Mouse (Mus musculus): ENCODE data around the gene Ppfia4.

Gene Ppfia4

DNA sequence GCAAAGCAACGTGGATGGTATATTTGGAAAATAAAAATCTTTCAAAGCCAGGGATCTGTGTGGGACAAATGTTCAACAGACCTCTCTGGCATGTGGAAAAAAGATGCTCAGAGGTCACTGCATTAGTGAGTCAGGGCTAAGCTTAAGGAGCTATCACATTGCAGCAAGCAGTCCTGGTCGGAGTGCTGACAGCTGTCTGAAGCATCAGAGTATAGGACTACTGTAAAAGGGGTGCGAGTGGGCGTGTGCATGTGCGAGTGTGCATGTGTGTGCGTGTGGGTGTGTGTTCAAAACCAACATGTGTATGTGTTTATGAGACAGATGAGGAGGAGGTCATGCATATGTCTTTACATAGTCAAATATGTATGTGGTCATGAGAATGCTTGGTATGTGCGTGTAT, 6.4 kb upstream of the Ppfia4 start:
- no peak for DNase-seq (ENCODE audit: low spot score in 2 of 2)

DNA sequence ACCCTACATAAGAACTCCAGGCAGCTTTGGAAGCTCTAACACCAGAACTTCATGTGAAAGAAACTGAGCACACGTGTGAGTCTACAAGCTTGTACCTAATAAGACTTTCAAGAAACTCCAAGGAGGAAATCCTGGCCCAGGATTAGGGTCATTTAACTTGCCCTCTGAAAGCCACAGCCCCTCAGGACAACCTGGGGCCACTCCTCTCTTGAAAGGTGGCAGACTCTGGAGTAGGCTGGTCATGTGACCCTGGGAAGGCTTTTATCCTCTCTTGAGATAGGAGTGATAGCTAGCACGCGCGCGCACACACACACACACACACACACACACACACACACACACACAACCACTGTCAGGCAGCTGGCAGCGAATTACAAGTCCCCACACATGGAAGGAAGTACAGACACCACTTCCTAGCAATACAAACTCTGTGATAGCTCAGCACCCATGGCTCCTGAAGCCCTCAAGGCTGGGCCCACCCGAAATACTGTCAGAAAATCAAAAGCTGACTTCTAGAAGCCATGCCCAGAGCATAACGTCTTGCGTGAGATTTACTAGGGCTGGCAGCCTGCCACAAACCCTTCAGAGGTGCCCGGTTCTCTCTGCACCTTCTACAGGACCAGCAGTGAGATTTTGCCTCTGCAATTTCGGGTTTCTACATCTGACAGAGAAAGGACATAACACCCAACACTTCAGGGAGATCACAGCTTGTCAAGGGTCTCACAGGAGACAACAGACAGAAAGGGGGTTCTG, 4.4 kb upstream of the Ppfia4 start:
- no peak for DNase-seq (ENCODE audit: low spot score in 2 of 2)

DNA sequence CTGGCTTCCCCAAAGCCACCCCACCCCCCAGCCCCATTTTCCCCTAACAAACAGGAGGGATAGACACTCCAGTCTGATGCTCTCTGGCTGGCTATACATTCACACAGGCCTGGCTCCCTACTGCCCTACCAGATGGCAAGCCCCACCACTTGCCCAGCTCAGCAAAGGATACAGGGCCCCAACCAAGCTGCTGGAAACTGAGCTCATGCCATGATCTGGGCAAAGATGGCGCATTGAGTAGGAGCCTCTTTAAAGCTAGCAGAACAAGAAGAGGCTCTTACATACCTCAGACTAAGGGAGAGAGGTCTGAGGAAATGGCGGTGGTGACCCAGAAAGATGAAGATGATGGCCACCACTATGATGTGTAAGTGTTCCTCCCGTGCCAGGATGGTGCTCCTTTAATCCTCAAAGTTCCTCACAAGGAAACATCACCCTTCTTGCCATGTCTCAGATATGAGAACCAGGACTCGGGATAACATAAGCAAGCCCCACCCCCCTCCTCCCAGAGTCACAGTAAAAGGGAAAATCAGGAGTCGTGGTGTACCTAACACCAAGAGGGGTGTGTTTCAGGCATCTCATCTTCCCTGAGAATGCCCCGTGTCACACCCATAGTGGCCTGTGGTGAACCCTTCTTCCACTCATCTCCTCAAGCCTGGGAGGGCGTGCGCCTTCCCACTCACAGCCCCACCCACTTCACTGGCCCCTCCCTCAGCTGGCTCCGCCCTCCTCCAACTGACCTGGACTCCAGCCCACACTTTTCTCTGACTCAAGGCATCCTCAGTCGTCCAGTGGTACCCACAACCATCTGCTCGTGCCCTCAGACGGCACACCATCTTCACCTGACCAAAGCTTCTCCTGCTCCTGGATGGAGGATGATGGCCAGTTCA, 3.4 kb upstream of the Ppfia4 start:
- DNase-seq (ENCODE audit: low spot score in 2 of 2): no peak

DNA sequence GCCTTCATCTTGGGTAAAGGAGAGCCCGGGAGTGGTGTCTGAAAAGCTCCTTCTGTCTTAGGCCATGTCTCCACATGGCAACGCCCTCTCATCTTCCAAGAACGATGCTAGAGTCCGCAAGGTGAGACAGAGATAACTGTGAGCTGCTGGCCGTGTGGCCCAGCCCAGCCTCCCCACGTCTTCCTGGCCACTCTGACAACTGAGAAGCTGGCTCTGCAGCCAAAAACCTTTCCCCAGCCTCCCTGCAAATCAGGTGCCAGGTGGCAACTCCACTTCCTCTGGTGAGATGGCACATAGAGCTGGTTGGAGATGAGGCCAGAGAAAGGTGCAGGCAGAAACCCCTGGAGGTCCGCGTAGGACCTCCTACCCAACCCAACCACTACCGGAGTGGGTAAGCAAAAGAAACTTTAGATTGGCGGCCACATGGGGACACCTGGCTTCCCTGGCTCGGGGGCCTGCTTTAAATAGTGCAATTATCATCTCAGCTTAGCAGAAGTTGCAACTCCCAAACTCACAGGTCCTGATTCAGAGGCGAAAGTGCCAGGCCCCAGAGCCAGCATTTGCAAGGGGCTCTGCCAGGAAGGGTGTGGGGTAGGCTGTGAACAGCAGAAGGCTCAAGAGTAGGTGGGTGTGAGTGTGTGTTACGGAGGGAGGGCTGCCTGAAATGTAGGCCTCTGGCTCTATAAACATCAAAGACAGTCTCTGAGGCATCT, 2.6 kb upstream of the Ppfia4 start:
- DNase-seq (ENCODE audit: low spot score in 2 of 2): no peak

DNA sequence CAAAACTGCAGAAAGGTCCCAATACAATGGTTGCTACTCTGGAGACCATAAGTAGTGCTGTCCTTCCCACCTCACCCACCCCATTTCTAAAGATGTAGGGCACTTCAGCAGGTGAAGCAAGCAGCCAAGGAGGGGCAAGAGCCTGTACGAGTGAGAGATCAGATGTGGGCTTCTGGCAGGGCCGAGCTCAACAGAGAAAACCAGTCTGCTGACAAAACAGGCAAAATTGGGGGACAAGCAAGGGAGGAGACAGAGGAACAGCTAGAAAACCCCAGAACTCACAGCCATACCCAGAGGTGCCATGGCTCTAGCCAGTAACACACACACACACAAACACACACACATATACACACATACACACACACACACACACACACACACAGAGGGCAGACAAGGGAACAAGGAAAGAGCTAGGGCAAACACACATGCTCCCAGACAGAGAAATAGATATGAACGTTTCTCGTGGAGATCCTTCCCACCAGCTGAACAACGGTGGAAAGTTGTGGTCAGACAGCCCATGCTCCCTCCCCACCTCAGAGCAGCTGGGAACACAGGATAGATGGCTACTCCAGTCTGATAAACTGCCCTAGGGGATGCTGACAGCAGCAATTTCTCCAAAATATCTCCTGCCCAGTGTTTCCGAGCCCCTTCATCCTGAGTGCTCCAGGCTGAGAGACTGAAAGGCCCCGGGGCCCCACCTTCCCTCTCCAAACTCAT, 1.5 kb upstream of the Ppfia4 start:
- no peak for DNase-seq (ENCODE audit: low spot score in 2 of 2)

DNA sequence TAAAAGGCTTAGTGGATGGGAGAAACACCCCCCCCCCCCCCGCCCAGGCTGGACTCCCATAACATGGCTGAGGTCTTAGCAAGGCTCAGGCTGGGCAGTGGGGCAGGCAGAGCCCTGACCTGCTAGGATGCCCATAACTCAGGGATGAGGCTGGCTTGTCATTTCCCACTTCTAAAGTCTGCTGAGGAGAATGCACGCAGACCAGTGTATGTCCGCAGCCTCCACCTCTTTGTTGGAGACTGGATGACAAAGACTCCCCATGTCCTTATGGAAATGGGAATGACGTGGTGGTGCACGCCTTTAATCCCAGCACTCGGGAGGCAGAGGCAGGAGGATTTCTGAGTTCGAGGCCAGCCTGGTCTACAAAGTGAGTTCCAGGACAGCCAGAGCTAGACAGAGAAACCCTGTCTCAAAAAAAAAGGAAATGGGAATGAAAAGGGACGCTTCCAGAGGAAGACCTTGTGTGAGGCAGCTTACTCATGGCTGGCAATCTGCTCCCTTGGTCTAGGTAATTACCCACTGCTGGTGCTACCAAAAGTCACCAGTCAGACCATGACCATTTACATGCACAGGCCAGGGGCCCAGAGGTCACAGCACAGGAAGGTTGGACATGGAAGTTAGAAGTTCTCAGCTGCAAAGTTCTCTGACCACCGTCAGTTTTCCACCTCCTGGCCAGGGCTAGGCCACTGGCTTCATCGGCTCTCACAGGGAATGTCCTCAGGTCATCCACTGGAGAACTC, 813 bp upstream of the Ppfia4 start:
- DNase-seq (ENCODE audit: low spot score in 2 of 2): no peak

DNA sequence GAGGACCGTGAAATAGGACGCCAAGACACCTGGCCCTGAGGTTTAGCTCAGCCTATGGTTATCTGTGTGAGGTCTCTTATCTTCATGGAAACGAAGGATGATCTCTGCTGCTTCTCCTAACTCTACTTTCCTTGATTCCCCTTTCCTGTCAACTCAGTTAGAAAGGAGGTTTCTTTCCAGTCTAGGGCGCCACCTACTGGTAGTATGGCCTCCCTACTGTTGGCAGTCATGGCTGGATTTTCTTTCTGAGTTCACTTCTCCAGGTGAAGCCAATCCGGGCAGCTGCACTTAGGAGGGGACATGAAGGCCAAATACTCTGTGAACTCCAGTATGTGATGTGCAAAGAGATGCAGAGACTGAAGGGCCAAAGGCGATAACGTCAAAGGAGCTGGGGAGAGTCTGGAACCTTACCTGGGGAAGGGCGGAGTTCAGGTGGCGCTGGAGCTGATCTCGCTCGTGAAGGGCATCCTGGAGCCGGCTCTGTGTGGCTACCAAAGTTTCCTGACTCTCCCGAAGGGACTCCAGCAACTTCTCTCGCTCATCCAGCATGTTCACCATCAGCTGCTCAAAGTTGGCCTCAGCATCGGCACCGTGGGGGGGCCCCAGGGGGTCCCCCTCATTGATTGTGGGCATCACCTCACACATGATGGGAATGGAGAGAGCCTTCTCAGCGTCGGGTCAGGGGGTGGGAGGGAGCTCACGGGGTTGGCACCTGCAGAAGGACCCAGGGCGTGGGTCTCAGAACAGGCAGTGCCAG, 671 bp downstream of the Ppfia4 start:
- peak; percentile 36 to 65 for DNase-seq (ENCODE audit: low spot score in 2 of 2)

DNA sequence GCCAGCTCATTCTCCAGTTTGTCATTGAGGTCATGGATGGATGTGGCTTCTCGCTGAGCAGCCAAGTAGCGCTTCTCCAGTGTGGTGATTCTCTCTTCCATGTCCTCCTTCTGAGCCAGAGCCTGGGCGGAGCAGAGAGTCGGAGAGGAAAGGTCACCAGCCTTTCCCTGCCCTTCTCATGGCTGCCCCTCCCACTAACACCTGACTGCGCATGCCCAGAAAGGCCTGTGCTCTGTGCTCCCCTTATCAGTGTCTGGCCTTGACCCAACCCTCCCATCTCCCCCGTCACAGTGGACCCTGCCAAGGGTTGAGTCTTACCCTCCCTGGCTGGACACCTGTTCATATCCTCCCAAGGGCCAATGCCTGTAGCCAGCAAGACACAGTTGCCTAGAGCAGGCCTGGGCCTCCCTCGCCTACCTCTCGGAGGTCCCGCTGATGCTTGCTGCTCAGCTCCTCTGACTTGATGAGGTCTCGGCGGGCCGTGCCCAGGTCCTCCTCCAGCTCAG, 5.8 kb downstream of the Ppfia4 start:
- no peak for DNase-seq (ENCODE audit: low spot score in 2 of 2)

DNA sequence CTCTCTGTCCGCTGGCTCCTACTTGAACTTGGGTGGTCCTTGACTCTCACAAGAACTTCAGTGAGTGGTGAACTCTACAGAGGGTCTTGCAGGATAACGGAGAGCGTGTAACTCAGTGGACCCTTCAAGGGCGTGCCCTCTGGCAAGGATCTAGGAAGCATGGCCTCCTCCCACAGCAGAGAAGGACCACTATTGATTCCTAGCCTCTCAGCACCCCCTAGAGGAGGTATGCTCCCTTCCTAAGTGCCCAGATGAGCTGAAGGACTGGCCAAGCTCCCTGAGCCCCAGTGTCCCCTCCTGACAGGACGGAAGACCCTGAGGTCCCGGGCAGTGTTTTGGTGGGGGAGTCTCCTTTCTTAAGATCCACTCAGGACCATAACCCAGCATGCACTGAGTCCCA, 10.1 kb downstream of the Ppfia4 start:
- DNase-seq (ENCODE audit: low spot score in 2 of 2): peak in 1 of 2 experiments; percentile 39

DNA sequence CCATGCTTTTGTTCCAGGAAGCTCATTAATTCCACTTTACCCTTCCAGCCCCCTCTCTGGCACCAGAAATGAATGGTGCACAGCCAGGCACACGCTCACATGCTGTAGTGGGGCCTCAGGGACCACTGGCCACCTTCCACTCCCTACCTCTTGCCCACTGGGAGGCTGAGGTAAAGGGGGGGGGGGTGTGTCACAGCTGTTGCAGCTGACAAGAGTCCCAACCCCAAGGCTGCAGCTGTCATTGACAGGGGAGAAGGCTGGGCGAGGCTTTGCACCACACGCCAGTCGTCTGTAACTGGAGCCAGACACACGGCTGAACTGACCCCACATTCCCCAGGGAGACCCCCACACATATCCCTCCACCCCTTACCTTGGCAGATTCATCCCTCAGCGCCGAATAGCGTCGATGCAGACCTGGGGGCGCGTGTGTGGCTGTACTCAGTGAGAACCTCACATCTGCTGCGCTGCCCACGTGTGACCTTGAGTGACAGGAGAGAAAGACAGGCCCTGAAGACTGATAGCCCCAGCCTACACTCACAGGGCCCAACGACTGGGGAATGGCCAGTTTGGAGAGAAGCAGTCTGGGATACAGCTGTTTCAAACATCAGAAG, 11.9 kb downstream of the Ppfia4 start:
- DNase-seq (ENCODE audit: low spot score in 2 of 2): no peak

DNA sequence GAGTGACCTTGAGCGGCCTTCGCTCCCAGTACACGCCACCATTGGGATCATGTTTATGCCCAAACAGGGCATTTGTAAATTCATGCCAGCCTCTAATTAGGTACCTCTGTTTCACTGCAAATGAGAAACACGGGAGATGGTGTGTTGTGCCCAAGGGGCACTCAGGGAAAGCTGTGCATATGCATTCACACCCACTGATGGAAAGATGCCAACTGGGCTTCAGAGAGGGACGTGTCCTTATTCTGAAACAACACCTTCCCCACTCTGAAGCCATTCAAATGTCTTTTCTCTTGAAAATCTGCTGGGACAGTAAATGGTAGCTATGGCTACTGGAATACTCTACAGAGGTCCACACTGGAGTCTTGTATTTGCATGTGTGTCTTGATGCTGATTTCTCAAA, 14.5 kb downstream of the Ppfia4 start:
- no peak for DNase-seq (ENCODE audit: low spot score in 2 of 2)

DNA sequence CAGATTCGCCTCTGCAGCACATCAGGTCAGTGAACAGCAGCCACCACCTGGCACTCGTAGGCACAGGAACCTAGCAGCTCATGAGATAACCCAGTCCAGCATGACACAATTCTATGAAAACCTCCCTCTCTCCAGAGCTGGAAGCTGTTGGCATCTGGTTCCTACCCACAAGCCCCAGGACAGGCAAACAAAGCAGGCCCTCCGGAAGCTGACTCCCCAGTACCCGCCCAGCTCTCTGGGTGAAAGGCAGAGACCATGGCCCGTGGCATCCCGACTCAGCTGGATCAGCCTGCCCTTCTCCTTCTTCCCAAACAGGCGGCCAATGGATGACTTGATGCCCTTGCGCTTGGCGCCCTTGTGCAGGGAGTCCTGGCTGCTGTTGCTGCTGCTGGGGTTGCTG, 16.4 kb downstream of the Ppfia4 start:
- DNase-seq (ENCODE audit: low spot score in 2 of 2): no peak

DNA sequence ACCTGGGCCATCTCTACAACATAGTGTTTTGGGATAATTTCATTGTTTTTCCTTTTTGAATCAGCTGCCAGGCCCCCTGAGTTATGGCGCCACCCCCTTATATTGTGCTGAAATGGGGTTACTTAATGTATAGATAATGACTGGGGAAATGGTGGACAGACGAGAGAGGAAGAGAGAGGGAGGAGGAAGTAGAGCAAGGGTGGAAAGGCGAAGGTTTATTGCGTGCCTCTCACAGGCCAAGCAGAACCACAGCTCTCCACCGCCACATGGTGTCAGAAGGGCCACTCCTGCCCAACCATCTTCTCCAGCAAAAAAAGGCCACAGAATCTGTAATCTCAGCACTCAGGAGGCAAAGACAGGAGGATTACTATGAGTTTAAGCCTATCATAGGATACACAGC, 17.5 kb downstream of the Ppfia4 start:
- DNase-seq (ENCODE audit: low spot score in 2 of 2): no peak

DNA sequence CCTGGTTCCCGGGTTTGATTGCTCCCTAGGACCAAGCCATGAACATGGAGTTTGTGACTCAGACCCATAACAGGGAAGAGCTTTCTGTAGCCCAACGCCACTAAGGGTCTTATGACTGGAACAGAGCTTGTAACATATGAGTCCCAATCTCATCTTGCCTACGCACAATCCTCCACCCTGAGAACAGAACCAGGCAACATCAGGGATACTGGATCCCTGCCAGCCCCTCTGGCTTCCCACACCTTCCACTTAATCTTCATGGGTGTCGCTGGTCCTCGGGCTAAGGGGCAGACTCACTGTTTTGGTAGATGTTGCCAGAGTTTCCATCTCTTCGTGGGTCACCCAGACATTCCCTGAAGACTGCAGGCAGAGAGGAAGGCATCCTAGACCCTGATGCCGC, 21.0 kb downstream of the Ppfia4 start:
- DNase-seq (ENCODE audit: low spot score in 2 of 2): no peak

DNA sequence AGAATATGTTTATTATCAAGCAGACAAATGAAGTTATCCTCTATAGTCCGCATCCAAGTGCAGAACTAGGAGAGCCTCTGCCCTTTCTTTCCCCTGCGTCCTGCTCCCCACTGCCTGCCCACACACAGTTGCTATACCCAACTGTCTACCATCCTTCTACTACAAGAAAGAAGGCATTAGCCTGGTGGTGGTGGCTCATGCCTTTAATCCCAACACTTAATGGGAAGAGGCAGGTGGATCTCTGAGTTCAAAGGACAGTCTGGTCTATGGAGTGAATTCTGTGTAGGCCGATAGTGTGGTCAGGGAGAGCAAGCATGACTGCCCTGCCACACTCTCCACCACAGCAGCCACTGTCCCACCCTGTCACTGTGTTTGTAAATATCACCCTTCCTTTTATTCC, 22.0 kb downstream of the Ppfia4 start:
- DNase-seq (ENCODE audit: low spot score in 2 of 2): no peak

DNA sequence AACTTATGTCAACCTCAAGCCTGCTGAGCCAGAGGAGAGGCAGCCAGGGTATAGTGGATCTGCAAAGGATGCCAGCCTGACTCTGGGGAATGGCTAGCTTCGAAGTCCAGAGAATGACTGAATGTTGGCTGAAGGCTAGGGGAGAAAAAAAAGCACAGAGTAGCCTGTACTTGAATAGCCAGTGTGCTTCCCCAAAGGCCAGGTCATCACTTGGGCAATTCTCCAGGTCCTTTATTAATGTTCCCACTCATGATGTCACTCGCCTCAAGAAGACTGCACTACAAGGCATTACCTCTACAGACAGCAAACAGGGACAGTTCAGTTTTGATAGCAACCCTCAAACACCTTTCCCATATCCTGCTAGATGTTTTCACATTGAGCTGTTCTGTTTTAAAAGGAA, 22.4 kb downstream of the Ppfia4 start:
- DNase-seq (ENCODE audit: low spot score in 2 of 2): no peak

DNA sequence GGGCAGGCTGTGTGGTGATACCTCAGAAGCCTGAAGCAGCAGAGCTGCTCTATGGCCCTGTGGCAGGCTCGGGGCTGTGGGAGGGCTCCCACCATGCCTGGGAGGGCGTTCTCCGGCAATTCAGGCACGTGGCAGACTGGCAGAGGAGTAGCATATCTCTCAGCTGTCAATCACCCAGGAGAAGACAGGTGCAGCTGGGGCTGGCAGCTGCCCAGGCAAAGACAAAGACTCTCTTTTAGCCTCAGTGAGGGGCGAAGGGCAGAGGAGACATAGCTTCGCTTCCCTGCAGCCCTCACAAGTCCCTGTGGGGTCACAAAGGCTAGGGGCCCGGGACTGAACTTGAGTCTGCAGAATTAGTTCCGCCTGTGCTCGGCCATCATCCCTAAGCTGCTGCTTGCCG, 25.3 kb downstream of the Ppfia4 start:
- no peak for DNase-seq (ENCODE audit: low spot score in 2 of 2)

DNA sequence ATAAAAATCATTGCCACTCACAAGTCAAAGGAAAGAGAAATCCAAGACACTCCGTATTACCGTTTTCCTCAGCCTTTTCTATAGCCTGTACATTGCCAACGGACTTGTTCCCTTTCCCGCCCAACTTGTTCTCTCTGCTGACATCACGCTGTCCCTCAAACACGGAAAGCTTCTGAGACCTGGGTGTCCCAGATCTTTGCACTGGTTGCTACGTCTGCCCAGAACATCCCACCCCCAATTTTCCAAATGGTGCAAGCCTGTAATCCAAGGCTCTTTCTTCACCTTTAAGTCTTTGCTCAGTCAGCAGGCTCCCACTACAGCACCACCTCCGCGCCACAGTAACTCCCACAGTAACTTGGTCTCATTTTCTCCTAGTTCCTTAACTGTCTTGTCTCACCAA, 27.8 kb downstream of the Ppfia4 start:
- DNase-seq (ENCODE audit: low spot score in 2 of 2): no peak

DNA sequence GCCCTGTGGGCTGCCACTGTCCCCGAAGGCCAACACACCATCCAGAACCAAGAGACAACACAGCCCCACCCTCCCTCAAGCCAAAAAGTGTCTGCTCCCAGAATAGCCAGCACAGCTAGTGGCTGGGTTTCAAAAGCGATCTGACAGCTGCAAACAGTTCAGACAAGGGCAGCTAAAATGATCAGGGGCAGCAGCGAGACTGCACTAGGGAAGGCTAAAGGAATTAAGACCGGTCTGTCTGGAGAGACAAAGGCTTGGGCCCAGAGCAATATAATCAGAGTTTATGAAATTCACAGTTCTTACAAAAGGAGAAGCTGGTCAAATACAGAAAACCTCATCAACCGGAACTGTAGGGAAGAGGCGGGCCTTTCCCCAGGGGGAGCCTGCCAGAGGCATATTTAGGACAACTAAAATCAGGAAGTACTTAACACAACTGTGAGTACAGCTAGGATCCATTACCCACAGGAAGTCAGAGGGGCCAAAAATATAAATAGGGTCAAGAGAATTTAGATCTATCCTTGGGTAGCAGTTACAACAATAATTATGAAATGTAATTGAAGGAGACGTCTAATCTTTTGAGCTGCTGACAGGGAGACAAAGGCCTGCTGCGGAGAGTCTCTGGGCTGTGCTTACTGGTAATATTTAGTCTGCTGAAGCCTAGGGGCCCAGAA, 30.0 kb downstream of the Ppfia4 start:
- peak; percentile 91 to 93 for DNase-seq (ENCODE audit: low spot score in 2 of 2)

Data from heart, adult 9 months (tissue).